Mouse (Mus musculus): ENCODE measurements around the gene Gnl2. TPM values are rescaled to one million over a fixed set of nuclear protein-coding genes. Genes with fewer than 3 reads are reported as not detected.

Gene Gnl2
- polyA plus RNA-seq, 1 experiment from 2014 or later: 48.8 TPM

DNA sequence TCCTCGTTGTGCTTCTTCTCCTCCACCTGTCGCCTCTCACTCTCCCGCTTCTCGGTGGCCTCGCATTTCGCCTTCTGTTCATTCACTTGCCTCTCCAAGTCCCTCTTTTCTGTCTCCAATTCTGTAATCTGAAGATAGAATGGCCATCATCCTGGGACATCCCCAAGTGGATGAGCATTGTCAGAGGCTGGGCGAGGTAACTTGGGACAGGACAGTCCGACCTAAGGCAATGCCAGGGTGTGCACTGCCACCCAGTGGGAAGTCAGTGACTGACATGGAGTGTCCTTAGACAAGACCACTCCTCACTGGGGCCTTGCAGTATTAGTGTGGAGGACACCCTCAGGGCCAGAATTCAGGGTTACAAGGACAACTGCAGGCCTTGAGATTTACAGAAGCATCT, 42.6 kb downstream of the Gnl2 start:
- peaks cover 25% of the 10 kb centered on the region for H3K36me3 ChIP-seq
- H3K4me1 ChIP-seq (replicated peaks): peaks cover 18% of the 10 kb centered on the region
- H3K9me3 ChIP-seq (replicated peaks): no peaks in the 10 kb centered on the region
- H3K27ac ChIP-seq: no peak overlapping the region
- WGBS (ENCODE audit: insufficient replicate concordance): 7% methylated on average over 8 of the region's 8 CpGs
- H3K27me3 ChIP-seq: peaks cover 5% of the 10 kb centered on the region; the same call in 1 of the 2 replicates
- peak; percentile 31 for DNase-seq
- H3K9ac ChIP-seq: no peak overlapping the region
- no peak overlapping the region for H3K4me3 ChIP-seq (replicated peaks)
- 0 out of 2 replicates have a peak, but pooled peaks have one; percentile 62 for ATAC-seq (ENCODE audit: low read depth)
- H3K4me2 ChIP-seq: peak overlapping the region; percentile 36; the same call in 1 of the 2 replicates

DNA sequence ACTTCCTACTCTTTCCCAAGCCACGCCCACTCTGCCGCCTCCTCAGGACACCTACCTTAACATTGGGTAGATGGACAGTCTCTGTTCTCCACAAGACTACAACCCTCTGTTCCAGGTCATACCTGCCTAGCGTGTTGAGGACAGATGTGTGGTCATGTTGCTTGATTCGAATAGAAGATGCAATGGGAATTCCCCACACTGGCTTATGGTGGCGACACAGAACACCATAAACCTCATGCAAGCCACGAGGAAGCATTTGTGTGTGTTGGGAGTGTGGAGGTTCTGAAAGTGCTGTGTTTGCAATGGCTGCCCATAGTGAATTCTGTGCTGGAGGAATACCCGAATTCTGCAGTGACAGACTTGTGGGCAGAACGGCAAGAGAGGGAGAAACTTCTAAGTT, 47.4 kb downstream of the Gnl2 start:
- WGBS (ENCODE audit: insufficient replicate concordance): 52% methylated on average over 8 of the region's 8 CpGs
- Histone ChIP-seq H3K36me3 (peaks cover 11% of the 10 kb centered on the region), H3K4me1 (replicated peaks) (peaks cover 28% of the 10 kb centered on the region), H3K4me3 (replicated peaks) (no peak overlapping the region), H3K9ac (no peak overlapping the region), H3K9me3 (replicated peaks) (no peaks in the 10 kb centered on the region), H3K27me3 (peaks cover 13% of the 10 kb centered on the region), H3K27ac (no peak overlapping the region), H3K4me2 (no peak overlapping the region)
- ATAC-seq (ENCODE audit: low read depth): no peak
- no peak for DNase-seq

DNA sequence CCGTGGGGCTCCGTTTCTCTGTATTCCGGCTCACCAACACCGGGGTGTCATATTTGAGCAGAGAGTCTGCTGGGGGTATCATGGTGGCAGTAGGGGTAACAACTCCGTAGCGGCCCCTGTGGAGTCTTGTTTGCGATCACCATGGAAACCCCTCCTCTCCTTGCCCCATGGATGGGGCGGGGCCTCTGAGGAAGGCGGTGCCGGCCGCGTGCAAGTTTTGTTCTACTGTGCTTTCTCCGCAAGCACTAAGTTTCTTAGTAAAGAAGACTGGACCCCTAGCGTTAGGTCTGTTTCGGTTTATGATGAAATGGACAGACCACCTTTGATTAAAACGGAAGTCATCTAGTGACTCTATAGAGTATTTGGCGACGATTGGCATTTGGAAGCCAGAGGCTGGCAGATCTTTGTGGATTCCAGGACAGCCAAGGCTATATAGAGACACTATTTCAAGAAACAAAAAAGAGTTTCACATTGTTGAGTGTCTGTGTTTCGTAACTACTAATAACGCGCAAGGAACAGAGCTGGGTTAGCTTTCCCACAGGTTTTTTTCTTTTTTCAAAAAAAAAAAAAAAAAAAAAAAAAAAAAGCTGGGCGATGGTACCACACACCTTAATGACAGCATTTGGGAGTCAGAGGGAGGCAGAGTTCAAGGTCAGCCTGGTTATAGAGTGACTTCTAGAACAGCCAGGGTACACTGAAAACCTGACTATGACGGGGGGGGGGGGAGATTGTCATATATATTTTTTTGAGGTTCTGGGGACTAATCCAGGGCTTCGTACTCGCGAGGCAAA, 49.3 kb downstream of the Gnl2 start, which contains the start of gene Dnali1:
Gene Dnali1, minus strand, starts transcription at position 187 of the 791 bp plus-strand sequence.
- ATAC-seq (ENCODE audit: low read depth): peak; percentile 6; the same call in 1 of the 2 replicates

DNA sequence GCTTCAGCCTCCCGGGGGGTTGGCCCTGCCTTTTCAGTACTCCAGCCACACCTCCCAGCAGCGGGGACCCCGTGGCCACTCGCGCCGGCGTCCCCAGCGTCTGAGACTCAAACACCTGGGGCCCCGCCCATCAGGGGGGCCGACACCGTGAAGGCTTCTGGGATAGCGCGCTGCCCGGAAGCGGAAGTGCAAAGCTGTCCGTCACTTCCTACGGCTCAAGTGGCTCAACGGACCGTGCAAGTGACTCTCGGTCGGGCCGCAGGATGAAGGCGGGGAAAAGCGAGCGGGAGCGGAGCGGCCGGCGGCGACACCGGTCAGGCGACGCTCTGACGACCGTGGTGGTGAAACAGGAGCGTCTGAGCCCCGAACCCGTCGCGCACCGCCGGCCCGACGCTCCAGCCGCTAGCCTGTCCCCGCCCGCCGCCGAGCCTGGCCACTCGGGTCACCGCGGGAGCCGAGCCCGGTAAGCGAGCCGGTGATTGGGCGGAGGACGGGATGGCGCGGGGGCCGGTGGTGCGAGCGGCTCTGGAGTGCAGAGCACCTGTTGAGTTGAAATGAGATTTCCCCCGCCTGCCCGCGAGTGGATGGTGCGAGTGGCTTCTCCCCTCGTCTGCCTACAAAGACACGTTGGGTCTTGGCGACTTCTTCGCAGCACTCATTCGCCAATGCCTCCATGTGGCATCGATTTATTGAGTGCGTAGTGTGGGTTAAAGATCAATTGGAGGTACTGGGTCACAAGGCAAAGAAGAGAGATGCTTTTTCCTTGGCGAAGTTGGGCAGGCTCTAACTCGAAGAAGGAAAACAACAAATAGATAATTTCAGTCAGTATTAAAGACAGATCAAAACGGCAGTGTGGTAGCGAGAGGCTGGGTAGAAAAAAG, 50.3 kb downstream of the Gnl2 start, which contains the start of gene Snip1:
Gene Snip1, plus strand, starts transcription at position 183 of the 881 bp plus-strand sequence.
- H3K27me3 ChIP-seq: peaks cover 13% of the 10 kb centered on the region
- H3K4me1 ChIP-seq (replicated peaks): peaks cover 26% of the 10 kb centered on the region
- H3K9me3 ChIP-seq (replicated peaks): no peaks in the 10 kb centered on the region
- ATAC-seq (ENCODE audit: low read depth) (peak; percentile 95), DNase-seq (peak; percentile 89)
- peaks cover 40% of the 10 kb centered on the region for H3K36me3 ChIP-seq
- peak within 1 kb of the TSS; percentile 93 for H3K9ac ChIP-seq
- peak within 1 kb of the TSS; percentile 92 for H3K4me2 ChIP-seq
- under 1% methylated on average over 78 of the region's 78 CpGs for WGBS (ENCODE audit: insufficient replicate concordance)
- peak within 1 kb of the TSS; percentile 93 for H3K4me3 ChIP-seq (replicated peaks)
- peak within 1 kb of the TSS; percentile 66 for H3K27ac ChIP-seq

More for the DNA sequence above, 49.3 kb downstream of the Gnl2 start, which contains the start of gene Dnali1:
- Histone ChIP-seq H3K4me2 (peak within 1 kb of the TSS; percentile 92), H3K4me3 (replicated peaks) (peak within 1 kb of the TSS; percentile 93), H3K27me3 (peaks cover 13% of the 10 kb centered on the region), H3K4me1 (replicated peaks) (peaks cover 26% of the 10 kb centered on the region), H3K9ac (peak within 1 kb of the TSS; percentile 93), H3K36me3 (peaks cover 29% of the 10 kb centered on the region), H3K9me3 (replicated peaks) (no peaks in the 10 kb centered on the region), H3K27ac (peak within 1 kb of the TSS; percentile 66)
- WGBS (ENCODE audit: insufficient replicate concordance): 1% methylated on average over 26 of the region's 26 CpGs
- DNase-seq: peak; percentile 63

DNA sequence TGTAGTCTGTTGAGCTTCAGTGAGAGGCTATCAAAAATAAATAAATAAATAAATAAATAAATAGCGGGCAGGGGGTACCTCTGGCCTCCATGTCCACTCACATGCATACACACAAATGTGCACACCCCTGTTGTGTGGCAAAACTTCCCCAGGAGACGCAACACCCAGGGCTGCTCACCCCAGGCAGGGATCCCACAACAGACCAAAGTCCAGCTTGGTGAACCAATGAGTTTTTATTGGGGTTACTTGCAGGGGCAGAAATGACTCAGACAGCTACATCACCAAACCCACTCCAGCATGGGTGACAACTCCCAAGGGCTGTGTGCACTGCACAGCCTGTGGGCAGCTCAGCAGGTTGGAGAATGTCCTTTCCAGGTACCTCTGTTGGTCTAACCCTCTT, 61.3 kb downstream of the Gnl2 start:
- Histone ChIP-seq H3K4me1 (replicated peaks) (0 out of 2 replicates have a peak, but pooled peaks cover 3% of the 10 kb centered on the region), H3K9ac (no peak overlapping the region), H3K4me3 (replicated peaks) (no peak overlapping the region), H3K27ac (no peak overlapping the region), H3K4me2 (no peak overlapping the region), H3K27me3 (no peaks in the 10 kb centered on the region), H3K9me3 (replicated peaks) (no peaks in the 10 kb centered on the region), H3K36me3 (peaks cover 63% of the 10 kb centered on the region)
- ATAC-seq (ENCODE audit: low read depth): no peak
- 83% methylated on average over 2 of the region's 2 CpGs for WGBS (ENCODE audit: insufficient replicate concordance)
- no peak for DNase-seq

DNA sequence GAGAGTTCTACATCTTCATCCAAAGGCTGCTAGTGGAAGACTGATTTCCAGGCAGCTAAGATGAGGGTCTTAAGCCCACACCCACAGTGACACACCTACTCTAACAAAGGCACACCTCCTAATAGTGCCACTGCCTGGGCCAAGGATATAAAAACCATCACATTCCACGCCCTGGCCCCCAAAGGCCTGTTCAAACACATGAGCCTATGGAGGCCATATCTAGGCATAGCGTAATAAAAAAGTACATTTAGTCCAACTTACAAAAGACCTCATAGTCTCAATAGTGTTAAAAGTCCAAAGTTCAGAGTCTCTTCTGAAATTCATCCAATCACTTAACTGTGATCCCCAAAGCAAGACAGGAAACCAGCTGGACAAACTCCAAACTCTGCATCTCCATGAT, 62.3 kb downstream of the Gnl2 start:
- Histone ChIP-seq H3K4me2 (no peak overlapping the region), H3K9ac (no peak overlapping the region), H3K27ac (no peak overlapping the region), H3K4me3 (replicated peaks) (no peak overlapping the region), H3K4me1 (replicated peaks) (peaks cover 9% of the 10 kb centered on the region), H3K27me3 (no peaks in the 10 kb centered on the region), H3K36me3 (peaks cover 53% of the 10 kb centered on the region), H3K9me3 (replicated peaks) (no peaks in the 10 kb centered on the region)
- ATAC-seq (ENCODE audit: low read depth) (no peak), DNase-seq (no peak)
- WGBS (ENCODE audit: insufficient replicate concordance): 84% methylated on average over 2 of the region's 2 CpGs

DNA sequence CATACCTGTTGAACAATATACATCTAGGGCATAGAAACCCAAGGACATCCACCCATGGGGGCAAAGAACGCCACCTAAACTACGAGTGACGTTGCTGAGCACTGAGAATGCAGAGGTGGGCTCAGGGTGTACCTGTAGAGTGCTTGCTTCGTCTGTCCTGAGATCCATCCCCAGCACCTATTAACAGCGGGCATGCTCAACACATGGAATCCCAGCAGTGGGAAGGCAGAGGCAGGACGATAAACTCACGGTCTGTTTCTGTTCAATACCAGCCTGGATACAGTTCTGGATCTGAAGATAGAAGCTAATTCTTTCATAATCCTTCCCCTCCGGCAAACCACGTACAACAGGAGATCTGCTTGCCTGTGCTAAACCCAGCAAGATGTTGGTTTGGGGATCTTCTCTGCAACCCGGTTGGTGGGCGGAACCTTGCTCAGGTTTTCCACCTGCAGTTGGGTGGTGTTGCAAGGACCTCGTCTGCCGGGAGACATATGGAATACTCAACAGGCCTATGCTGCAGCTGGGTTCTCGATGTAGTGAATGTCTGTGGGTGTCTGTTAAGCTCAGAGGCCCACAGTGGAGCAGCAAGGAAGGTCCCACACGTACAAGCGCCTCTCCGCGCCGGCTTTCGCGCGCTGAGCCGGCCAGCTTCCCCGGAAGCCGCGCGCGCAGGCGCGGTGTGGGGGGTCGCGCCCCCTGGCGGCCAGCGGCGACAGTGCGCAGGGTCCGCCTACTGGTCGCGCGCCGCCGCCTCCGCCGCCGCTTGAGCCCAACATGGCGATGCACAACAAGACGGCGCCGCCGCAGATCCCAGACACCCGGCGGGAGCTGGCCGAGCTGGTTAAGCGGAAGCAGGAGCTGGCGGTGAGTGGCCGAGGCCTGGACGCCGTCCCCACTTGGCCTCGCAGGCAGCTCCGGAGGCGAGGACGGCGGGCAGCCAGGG, 68.3 kb downstream of the Gnl2 start, which contains the start of gene Meaf6:
Gene Meaf6, plus strand, starts transcription at position 732 of the 943 bp plus-strand sequence.
- 1% methylated on average over 57 of the region's 63 CpGs for WGBS (ENCODE audit: insufficient replicate concordance)
- no peaks in the 10 kb centered on the region for H3K27me3 ChIP-seq
- peak within 1 kb of the TSS; percentile 88 for H3K9ac ChIP-seq
- H3K4me1 ChIP-seq (replicated peaks): peaks cover 27% of the 10 kb centered on the region
- peak within 1 kb of the TSS; percentile 81 for H3K4me3 ChIP-seq (replicated peaks)
- H3K36me3 ChIP-seq: peaks cover 43% of the 10 kb centered on the region
- H3K9me3 ChIP-seq (replicated peaks): no peaks in the 10 kb centered on the region
- H3K4me2 ChIP-seq: peak within 1 kb of the TSS; percentile 93
- DNase-seq (peak; percentile 86), ATAC-seq (ENCODE audit: low read depth) (peak; percentile 90)
- H3K27ac ChIP-seq: peak within 1 kb of the TSS; percentile 93

DNA sequence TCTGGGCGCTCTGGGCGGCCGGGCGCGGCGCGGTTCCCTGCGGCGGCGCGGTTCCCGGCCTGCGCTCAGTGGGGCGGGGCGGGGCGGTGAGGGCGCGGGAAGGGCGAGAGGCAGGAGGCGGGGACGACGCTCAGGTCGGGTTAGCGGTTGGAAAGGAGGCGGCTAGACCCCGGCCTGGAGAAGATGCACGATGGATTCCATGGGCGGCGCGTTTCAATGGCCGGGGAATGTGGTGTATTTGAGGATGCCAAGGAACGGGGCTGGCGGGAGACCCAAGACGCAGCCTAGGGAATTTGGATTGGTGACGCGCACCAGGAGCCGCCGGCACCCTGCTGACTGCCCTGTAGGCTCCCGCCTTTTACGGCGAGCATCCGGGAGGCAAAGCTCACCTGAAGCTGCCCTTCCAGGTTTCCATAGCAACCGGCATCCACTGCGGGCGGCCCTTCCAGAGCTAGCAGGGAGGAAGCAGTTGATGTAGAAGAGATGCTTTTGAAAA, 69.0 kb downstream of the Gnl2 start:
- Histone ChIP-seq H3K36me3 (peaks cover 50% of the 10 kb centered on the region), H3K27me3 (no peaks in the 10 kb centered on the region), H3K9me3 (replicated peaks) (no peaks in the 10 kb centered on the region), H3K4me2 (peak overlapping the region; percentile 93), H3K4me3 (replicated peaks) (peak overlapping the region; percentile 81), H3K4me1 (replicated peaks) (peaks cover 27% of the 10 kb centered on the region), H3K9ac (peak overlapping the region; percentile 88), H3K27ac (peak overlapping the region; percentile 93)
- under 1% methylated on average over 45 of the region's 45 CpGs for WGBS (ENCODE audit: insufficient replicate concordance)
- DNase-seq (peak; percentile 77), ATAC-seq (ENCODE audit: low read depth) (peak; percentile 95)

DNA sequence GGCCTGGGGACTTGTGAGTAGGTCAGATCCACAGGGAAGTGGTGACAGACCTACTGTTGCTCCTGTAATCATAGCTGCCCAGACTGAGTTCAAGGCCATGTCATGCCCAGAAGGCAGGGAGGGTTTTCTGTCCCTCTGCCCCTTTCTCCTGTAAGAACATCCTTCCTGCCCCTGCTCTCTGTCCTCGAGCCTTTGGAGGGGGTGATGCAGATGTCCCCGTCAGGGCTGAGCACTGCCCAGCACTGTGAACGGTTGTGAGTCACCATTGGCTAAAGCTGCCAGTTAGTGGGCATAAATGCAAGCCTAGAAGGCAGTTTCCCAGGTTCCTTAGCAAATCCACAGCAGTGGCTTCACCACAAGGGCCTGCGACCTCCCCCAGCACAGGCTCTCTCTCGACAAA, 76.6 kb downstream of the Gnl2 start:
- Histone ChIP-seq H3K9ac (no peak overlapping the region), H3K4me3 (replicated peaks) (no peak overlapping the region), H3K27me3 (no peaks in the 10 kb centered on the region), H3K27ac (no peak overlapping the region), H3K9me3 (replicated peaks) (no peaks in the 10 kb centered on the region), H3K4me1 (replicated peaks) (no peaks in the 10 kb centered on the region), H3K36me3 (peaks cover 54% of the 10 kb centered on the region), H3K4me2 (no peak overlapping the region)
- DNase-seq (no peak), ATAC-seq (ENCODE audit: low read depth) (no peak)
- 79% methylated on average over 5 of the region's 5 CpGs for WGBS (ENCODE audit: insufficient replicate concordance)

DNA sequence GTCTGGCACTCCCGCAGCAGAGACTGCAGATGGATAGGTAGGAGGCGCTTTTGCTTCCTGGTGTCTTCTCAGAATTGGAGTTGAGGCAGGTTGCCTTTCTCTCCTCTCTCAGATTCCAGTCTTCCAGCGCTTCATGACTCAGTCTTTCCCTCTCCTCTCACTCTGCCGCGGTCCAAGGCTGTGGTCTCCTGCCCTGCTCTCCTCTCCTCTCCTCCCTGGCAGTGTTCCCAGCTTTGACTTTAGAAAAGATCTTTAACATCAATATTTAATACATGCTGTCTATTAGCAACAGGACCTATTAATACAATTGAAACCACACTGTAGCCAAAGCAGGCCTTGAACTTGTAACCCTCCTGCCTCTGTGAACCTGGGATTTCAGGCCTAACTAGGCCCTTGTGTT, 79.7 kb downstream of the Gnl2 start:
- Histone ChIP-seq H3K4me3 (replicated peaks) (no peak overlapping the region), H3K27me3 (no peaks in the 10 kb centered on the region), H3K4me1 (replicated peaks) (no peaks in the 10 kb centered on the region), H3K9ac (no peak overlapping the region), H3K27ac (no peak overlapping the region), H3K9me3 (replicated peaks) (no peaks in the 10 kb centered on the region), H3K36me3 (peaks cover 24% of the 10 kb centered on the region), H3K4me2 (no peak overlapping the region)
- ATAC-seq (ENCODE audit: low read depth) (no peak), DNase-seq (no peak)
- 84% methylated on average over 5 of the region's 5 CpGs for WGBS (ENCODE audit: insufficient replicate concordance)

Measured in liver, embryonic 13.5 days (tissue).